18 mouse cellular contexts compared by ENCODE assay signal in the genomic region with DNA sequence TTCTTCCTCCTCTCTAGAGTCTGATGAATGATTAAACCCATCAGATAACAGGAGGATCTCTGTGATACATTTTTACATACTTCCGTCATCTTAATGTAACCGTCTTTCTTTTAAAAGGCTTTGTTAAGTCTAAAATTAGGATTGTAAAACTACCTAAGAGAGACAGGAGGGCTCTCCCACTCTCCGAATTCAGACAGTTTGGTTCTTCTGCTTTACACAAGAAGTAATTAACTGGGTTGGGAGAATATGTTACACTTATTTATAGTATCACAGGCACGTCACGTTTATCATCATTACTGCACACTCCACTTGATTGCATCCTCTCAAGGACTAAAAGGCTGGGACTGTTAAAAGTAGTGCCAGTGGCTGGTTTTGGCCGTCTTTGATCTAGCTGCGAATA.
"Had no signal": no experiment of that assay in that cellular context is flagged by ENCODE, and none has a peak within 500 bp of the region (broad histone marks: within the 10 kb centered on the region; RNA-seq: fewer than 3 reads in every experiment).

No protein-coding gene starts in this region.

- H3K4me2 ChIP-seq: lung, embryonic 14.5 days; midbrain, embryonic 11.5 days; midbrain, embryonic 13.5 days; midbrain, embryonic 15.5 days; neural tube, embryonic 12.5 days had no signal

- DNase-seq: lung, adult 18-20 months; lung, embryonic 14.5 days; lung, postnatal 14 days; lung, postnatal 36 days; retina, postnatal 1 day; right cerebral cortex, adult 18-20 months; right cerebral cortex, postnatal 25 days; right cerebral cortex, postnatal 4 days; spleen, adult 18-20 months; thymus, adult 18-20 months; thymus, postnatal 14 days; thymus, postnatal 36 days had no signal

- ATAC-seq: midbrain, embryonic 15.5 days had no signal

- H3K27me3 ChIP-seq: megakaryocyte, embryonic 14.5 days; midbrain, embryonic 13.5 days; midbrain, embryonic 15.5 days; neural tube, embryonic 12.5 days had no signal

- H3K4me3 ChIP-seq: midbrain, embryonic 13.5 days; midbrain, embryonic 15.5 days; neural tube, embryonic 12.5 days had no signal

- H3K27ac ChIP-seq: macrophage; midbrain, embryonic 13.5 days; midbrain, embryonic 15.5 days; neural tube, embryonic 12.5 days had no signal

- H3K9ac ChIP-seq: lung, embryonic 14.5 days; midbrain, embryonic 13.5 days; midbrain, embryonic 15.5 days; neural tube, embryonic 12.5 days had no signal

- H3K9me3 ChIP-seq: megakaryocyte, embryonic 14.5 days; midbrain, embryonic 13.5 days; midbrain, embryonic 15.5 days; neural tube, embryonic 12.5 days had no signal

- H3K36me3 ChIP-seq: midbrain, embryonic 13.5 days; midbrain, embryonic 15.5 days; neural tube, embryonic 12.5 days had no signal
